Mouse (Mus musculus) embryonic facial prominence, embryonic 12.5 days (tissue): Measurements from ENCODE around the gene Eif1. TPM values are rescaled to one million over a fixed set of nuclear protein-coding genes. Genes with fewer than 3 reads are reported as not detected.
"Not testable (repeated sequence)": the region's sequence is repeated elsewhere in the genome, so short reads cannot be mapped to it uniquely, and the experiment has no call there.

Experiments used
- ATAC-seq: fragments of 200-750 bp; cut with Nextera tagmentation; 2 replicates; pipeline ENCODE4 v1.8.0; 2017; ENCODE audit not compliant: insufficient number of reproducible peaks, insufficient read depth, low FRiP score, low TSS enrichment
- H3K27ac ChIP-seq: fragments of 300-500 bp; sonication (generic); 2 replicates; pipeline ENCODE4 v1.5.1; 2016; ENCODE audit warnings: mild to moderate bottlenecking
- H3K27me3 ChIP-seq: fragments of 300-500 bp; sonication (generic); 2 replicates; pipeline ENCODE4 v1.6.1; 2016; ENCODE audit warnings: mild to moderate bottlenecking, moderate library complexity
- H3K36me3 ChIP-seq: fragments of 300-500 bp; sonication (generic); 2 replicates; pipeline ENCODE4 v1.6.1; 2016; ENCODE audit warnings: mild to moderate bottlenecking
- H3K4me1 ChIP-seq: fragments of 300-500 bp; sonication (generic); 2 replicates; pipeline ENCODE4 v1.6.1; 2016
- H3K4me2 ChIP-seq: fragments of 300-500 bp; sonication (generic); replicated peaks from 2 replicates; pipeline ENCODE4 v1.6.1; 2016; ENCODE audit warnings: mild to moderate bottlenecking, moderate library complexity
- H3K4me3 ChIP-seq: fragments of 300-500 bp; sonication (generic); 2 replicates; pipeline ENCODE4 v1.5.1; 2016; ENCODE audit warnings: mild to moderate bottlenecking
- H3K9ac ChIP-seq: fragments of 300-500 bp; sonication (generic); 2 replicates; pipeline ENCODE4 v1.6.1; 2016; ENCODE audit warnings: mild to moderate bottlenecking, moderate library complexity
- H3K9me3 ChIP-seq: fragments of 300-500 bp; sonication (generic); 2 replicates; pipeline ENCODE4 v1.6.1; 2016; ENCODE audit warnings: mild to moderate bottlenecking, moderate library complexity
- WGBS: fragments of 180-500 bp; shearing (Covaris S2); methylation state at CpG from one replicate; pipeline ENCODE4 v1.1.7; 2016; 5-methylcytosine and 5-hydroxymethylcytosine counted together
- polyA plus RNA-seq: library from polyadenylated mRNA; unstranded; fragments of >200 nt; fragmentation: Nextera tagmentation; extraction: Ambion mirVana; gene quantifications from 2 replicates; pipeline ENCODE4 v1.2.1, GENCODE M21; 2016

Gene Eif1
- polyA plus RNA-seq, 1 experiment from 2014 or later: 1,519 TPM

GRCm38 (mm10) chr11:100315439-100315838 lies 4.2 kb upstream of the Eif1 start:
- Histone ChIP-seq H3K27me3 (no peaks in the 10 kb centered on the region), H3K36me3 (no peaks in the 10 kb centered on the region), H3K4me1 (no peaks in the 10 kb centered on the region), H3K4me2 (no peak overlapping the region), H3K4me3 (no peak overlapping the region), H3K27ac (no peak overlapping the region), H3K9me3 (no peaks in the 10 kb centered on the region), H3K9ac (no peak overlapping the region)
- no peak for ATAC-seq
- 90% methylated on average over 5 of the region's 5 CpGs for WGBS

DNA sequence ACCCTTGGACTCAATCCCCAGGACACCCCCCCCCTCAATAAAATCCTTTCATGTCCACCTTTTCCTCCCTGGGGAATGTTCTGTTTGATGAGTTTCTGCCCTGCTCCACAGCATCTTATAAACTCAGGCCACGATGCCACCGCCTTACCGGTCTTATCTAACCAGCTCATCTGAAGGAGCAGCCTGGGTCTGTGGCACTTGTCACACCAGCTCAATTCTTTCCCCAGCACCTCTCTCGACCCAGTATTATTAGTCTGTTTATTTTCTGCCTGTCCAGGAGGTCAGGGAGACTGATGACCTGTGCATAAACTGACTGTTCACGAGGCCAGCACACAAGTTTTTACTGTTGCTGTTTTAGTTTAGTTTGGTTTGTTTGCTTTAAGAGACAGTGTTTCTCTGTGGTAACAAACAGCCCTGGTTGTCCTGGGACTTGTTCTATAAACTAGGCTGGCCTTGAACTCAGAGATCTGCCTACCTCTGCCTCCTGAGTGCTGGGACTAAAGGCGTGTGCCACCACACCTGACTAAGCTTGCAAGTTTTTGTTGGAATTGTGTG lies 1.8 kb upstream of the Eif1 start:
- ATAC-seq: no peak
- Histone ChIP-seq H3K36me3 (peaks cover 14% of the 10 kb centered on the region), H3K4me1 (no peaks in the 10 kb centered on the region), H3K4me2 (no peak overlapping the region), H3K4me3 (no peak overlapping the region), H3K27me3 (no peaks in the 10 kb centered on the region), H3K9me3 (no peaks in the 10 kb centered on the region), H3K27ac (no peak overlapping the region), H3K9ac (no peak overlapping the region)
- WGBS: 66% methylated on average over 6 of the region's 6 CpGs

DNA sequence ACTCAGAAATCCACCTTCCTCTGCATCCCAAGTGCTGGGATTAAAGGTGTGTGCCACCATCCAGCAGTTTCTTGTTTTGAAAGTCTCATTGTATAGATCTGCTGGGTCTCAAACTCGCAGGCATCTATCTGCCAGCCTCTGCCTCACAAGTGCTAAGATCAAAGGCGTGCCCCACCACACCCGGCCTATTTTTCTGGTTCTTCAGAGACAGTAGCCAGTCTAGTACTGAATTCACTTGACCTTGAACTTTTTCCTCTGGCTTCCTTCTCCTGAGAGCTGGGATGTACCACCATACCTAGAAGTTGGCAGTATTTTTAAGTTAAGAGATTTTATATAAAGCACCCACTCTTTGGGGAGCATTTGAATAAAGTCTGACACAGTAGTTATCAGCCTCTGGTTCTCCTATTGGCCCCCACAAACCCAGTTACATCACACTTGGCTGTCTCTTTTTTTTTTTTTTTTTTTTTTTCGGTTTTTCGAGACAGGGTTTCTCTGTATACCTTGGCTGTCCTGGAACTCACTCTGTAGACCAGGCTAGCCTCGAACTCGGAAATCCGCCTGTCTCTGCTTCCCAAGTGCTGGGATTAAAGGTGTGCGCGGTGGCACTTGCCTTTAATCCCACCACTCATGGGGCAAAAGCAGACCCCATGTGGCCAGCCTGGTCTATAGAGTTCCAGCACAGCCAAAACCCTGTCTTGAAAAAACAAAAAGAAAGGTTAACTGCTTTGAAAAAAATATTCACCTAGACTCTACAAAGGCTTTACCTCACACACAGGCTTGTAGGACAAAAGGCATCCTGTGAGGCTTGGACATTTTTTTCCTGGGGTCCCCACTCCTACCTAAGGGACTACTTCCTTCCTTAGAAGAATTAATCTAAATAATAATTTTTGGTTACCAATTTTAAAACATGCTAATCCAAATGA lies 895 bp upstream of the Eif1 start:
- H3K4me2 ChIP-seq: peak overlapping the region; percentile 49
- peaks cover 14% of the 10 kb centered on the region for H3K36me3 ChIP-seq
- H3K27me3 ChIP-seq: no peaks in the 10 kb centered on the region
- no peaks in the 10 kb centered on the region for H3K9me3 ChIP-seq
- no peak overlapping the region for H3K27ac ChIP-seq
- H3K9ac ChIP-seq: peak overlapping the region; percentile 38; the same call in 1 of the 2 replicates
- WGBS: 90% methylated on average over 10 of the region's 10 CpGs
- H3K4me3 ChIP-seq: peak overlapping the region; percentile 83
- ATAC-seq: no peak
- H3K4me1 ChIP-seq: no peaks in the 10 kb centered on the region

DNA sequence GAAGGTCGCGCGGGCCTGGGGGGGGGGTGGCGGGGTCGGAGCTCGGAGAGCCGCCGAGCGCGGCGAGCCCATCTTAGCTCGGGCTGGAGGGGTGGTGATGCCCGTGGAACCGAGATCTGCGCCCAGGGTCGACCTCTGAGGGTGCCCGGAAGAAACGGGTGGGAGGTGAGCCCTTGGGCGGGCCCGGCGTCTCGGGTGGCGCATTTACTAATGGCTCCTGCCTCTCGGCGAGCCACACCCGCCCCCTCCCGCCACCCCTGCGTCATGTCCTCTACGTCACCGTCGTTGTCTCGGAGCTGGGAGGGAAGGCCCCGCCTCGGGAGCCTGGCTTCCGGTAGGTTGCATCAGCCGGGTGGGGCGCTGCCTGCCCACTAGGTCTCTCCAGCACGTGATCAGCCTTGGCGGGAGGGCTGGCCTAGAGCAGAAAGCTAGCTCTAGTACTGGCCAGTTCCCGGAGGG lies 516 bp downstream of the Eif1 start:
- no peaks in the 10 kb centered on the region for H3K27me3 ChIP-seq
- peak overlapping the region; percentile 97 for H3K9ac ChIP-seq
- no peaks in the 10 kb centered on the region for H3K4me1 ChIP-seq
- peak overlapping the region; percentile 83 for H3K4me3 ChIP-seq
- peak; percentile 78 for ATAC-seq
- 1% methylated on average over 39 of the region's 40 CpGs for WGBS
- peak overlapping the region; percentile 99 for H3K27ac ChIP-seq
- H3K9me3 ChIP-seq: no peaks in the 10 kb centered on the region
- H3K4me2 ChIP-seq: peak overlapping the region; percentile 86
- H3K36me3 ChIP-seq: peaks cover 14% of the 10 kb centered on the region

DNA sequence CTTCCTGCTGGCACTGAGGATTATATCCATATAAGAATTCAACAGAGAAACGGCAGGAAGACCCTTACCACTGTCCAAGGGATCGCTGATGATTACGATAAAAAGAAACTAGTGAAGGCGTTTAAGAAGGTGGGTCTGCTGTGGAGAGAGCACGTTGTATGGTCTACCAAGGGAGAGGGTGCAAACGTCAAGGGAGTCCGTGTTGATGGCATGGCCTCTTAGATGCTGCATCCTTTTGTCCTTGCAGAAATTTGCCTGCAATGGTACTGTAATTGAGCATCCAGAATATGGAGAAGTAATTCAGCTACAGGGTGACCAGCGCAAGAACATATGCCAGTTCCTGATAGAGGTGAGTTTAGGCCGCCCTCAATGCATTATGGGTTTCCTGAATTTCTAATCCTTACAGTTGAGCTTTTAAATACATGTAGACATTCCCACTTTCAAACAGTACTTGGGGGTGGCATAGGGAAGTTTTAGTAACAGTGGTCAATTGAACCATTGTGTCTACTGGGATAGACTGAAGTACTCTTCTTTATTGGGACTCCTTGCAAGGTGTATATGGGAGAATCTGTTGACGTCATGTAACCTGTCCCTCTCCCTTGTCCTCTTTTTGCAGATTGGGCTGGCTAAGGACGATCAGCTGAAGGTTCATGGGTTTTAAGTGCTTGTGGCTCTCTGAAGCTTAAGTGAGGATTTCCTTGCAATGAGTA lies 1.2 kb downstream of the Eif1 start:
- H3K9me3 ChIP-seq, H3K4me1 ChIP-seq, H3K27me3 ChIP-seq: not testable (repeated sequence)
- peak overlapping the region; percentile 83 for H3K4me3 ChIP-seq
- peaks cover 14% of the 10 kb centered on the region for H3K36me3 ChIP-seq
- 0 out of 2 replicates have a peak, but pooled peaks have one; percentile 0 for ATAC-seq
- peak overlapping the region; percentile 99 for H3K27ac ChIP-seq
- 18% methylated on average over 11 of the region's 11 CpGs for WGBS
- H3K4me2 ChIP-seq: peak overlapping the region; percentile 86
- H3K9ac ChIP-seq: peak overlapping the region; percentile 97

GRCm38 (mm10) chr11:100321479-100322305 lies 2.0 kb downstream of the Eif1 start:
- H3K36me3 ChIP-seq: peaks cover 14% of the 10 kb centered on the region
- H3K4me1 ChIP-seq, ATAC-seq, H3K9me3 ChIP-seq, H3K4me3 ChIP-seq, H3K27me3 ChIP-seq, H3K9ac ChIP-seq, H3K27ac ChIP-seq: not testable (repeated sequence)
- 87% methylated on average over 7 of the region's 7 CpGs for WGBS
- peak overlapping the region; percentile 86; the same call in 1 of the 2 replicates for H3K4me2 ChIP-seq

GRCm38 (mm10) chr11:100322591-100323258 lies 3.0 kb downstream of the Eif1 start:
- H3K27ac ChIP-seq: peak overlapping the region; percentile 13; the same call in 1 of the 2 replicates
- H3K9ac ChIP-seq: no peak overlapping the region
- no peaks in the 10 kb centered on the region for H3K27me3 ChIP-seq
- H3K4me3 ChIP-seq: no peak overlapping the region
- no peak overlapping the region for H3K4me2 ChIP-seq
- no peak for ATAC-seq
- WGBS: 61% methylated on average over 3 of the region's 3 CpGs
- no peaks in the 10 kb centered on the region for H3K9me3 ChIP-seq
- H3K36me3 ChIP-seq: peaks cover 14% of the 10 kb centered on the region
- no peaks in the 10 kb centered on the region for H3K4me1 ChIP-seq

- H3K9ac ChIP-seq: no peak overlapping the region
- H3K27ac ChIP-seq: no peak overlapping the region
- WGBS: 17% methylated on average over 3 of the region's 3 CpGs
- H3K27me3 ChIP-seq: no peaks in the 10 kb centered on the region
- H3K36me3 ChIP-seq: peaks cover 14% of the 10 kb centered on the region
- H3K9me3 ChIP-seq: no peaks in the 10 kb centered on the region
- no peaks in the 10 kb centered on the region for H3K4me1 ChIP-seq
- H3K4me3 ChIP-seq: no peak overlapping the region
- no peak for ATAC-seq
- H3K4me2 ChIP-seq: no peak overlapping the region
Observed at GRCm38 (mm10) chr11:100323578-100323977, 3.9 kb downstream of the Eif1 start.

DNA sequence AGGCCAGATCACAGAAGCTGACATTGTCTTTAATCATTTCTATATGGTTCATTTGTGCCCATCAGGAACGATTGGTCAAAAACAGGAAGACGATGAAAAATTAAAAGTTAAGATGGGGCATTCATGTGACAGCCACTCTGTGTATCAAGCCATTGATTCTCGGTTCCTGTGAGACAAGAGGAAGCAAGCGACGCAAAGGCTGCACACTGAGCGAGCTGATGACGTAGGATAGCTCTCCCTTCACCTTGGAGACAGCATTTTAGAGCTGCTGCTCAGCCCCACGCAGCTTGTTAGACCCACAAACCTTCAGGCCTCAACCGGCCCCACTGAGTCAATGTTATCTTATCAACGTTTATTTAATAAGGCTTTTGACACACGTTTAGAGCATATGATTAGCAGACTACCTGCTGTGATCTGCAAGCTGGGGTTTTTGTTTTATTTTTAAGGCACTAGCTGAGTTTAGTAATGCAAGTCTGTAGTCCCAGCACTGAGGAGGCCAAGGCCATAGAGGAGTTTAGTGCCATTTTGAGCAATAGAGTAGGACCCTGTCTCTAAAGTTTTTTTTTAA lies 5.5 kb downstream of the Eif1 start:
- Histone ChIP-seq H3K4me2 (no peak overlapping the region), H3K4me1 (no peaks in the 10 kb centered on the region), H3K27ac (no peak overlapping the region), H3K27me3 (no peaks in the 10 kb centered on the region), H3K36me3 (peaks cover 14% of the 10 kb centered on the region), H3K9me3 (no peaks in the 10 kb centered on the region), H3K9ac (no peak overlapping the region), H3K4me3 (no peak overlapping the region)
- 80% methylated on average over 11 of the region's 11 CpGs for WGBS
- no peak for ATAC-seq

GRCm38 (mm10) chr11:100327316-100327715 lies 7.6 kb downstream of the Eif1 start:
- Histone ChIP-seq H3K27ac (no peak overlapping the region), H3K36me3 (peaks cover 6% of the 10 kb centered on the region), H3K9me3 (no peaks in the 10 kb centered on the region), H3K9ac (no peak overlapping the region), H3K27me3 (no peaks in the 10 kb centered on the region), H3K4me1 (no peaks in the 10 kb centered on the region), H3K4me2 (no peak overlapping the region), H3K4me3 (no peak overlapping the region)
- ATAC-seq: no peak
- WGBS: 79% methylated on average over 11 of the region's 11 CpGs
